In genomic region chr7:109523304-109523703, GRCm38 (mm10) we compare ENCODE assay signal across 21 mouse cellular contexts. TPM values are rescaled to one million over a fixed set of nuclear protein-coding genes. Genes with fewer than 3 reads are reported as not detected.
DNase-seq lines count a peak whose midpoint lies in the region; ATAC-seq and TF ChIP-seq lines count a peak whose summit lies in the region.
"Had no signal": no experiment of that assay in that cellular context is flagged by ENCODE, and none has a peak within 500 bp of the region (broad histone marks: within the 10 kb centered on the region; RNA-seq: fewer than 3 reads in every experiment).

No protein-coding gene starts in this region.

- H3K9ac ChIP-seq in intestine, embryonic 16.5 days (ENCODE audit: low read depth, low read length), result no peak overlapping the region
- no peak overlapping the region for H3K9ac ChIP-seq in intestine, embryonic 15.5 days
- H3K9ac ChIP-seq in embryonic facial prominence, embryonic 15.5 days, result no peak overlapping the region
- H3K9ac ChIP-seq: embryonic facial prominence, embryonic 13.5 days; heart, embryonic 12.5 days; midbrain, embryonic 13.5 days; neural tube, embryonic 15.5 days had no signal

- no peak for TF ChIP-seq POLR2A in testis, adult 2 months (IDR thresholded peaks at IDR 0.05; ENCODE audit: control insufficient read depth, low read depth, low read length)

- H3K4me1 ChIP-seq in intestine, embryonic 16.5 days (ENCODE audit: control insufficient read depth, insufficient read depth, low read length), result peaks cover 16% of the 10 kb centered on the region
- peaks cover 8% of the 10 kb centered on the region for H3K4me1 ChIP-seq in intestine, embryonic 15.5 days (replicated peaks)
- H3K4me1 ChIP-seq in testis, adult 2 months (ENCODE audit: control insufficient read depth, insufficient read depth, low read length), result peaks cover 3% of the 10 kb centered on the region
- peaks cover 39% of the 10 kb centered on the region for H3K4me1 ChIP-seq in embryonic facial prominence, embryonic 15.5 days

- no peak for TF ChIP-seq CTCF in testis, adult 2 months (IDR thresholded peaks at IDR 0.05; ENCODE audit: control insufficient read depth, insufficient read depth, insufficient replicate concordance, low read depth, low read length)

- peak overlapping the region; percentile 25; the same call in 1 of the 2 replicates for H3K27ac ChIP-seq in intestine, embryonic 16.5 days (ENCODE audit: low read length)
- no peak overlapping the region for H3K27ac ChIP-seq in intestine, embryonic 15.5 days
- H3K27ac ChIP-seq in testis, adult 2 months (ENCODE audit: control insufficient read depth, insufficient read depth, low read depth, low read length), result no peak overlapping the region
- H3K27ac ChIP-seq in embryonic facial prominence, embryonic 15.5 days (replicated peaks), result peak overlapping the region; percentile 77
- H3K27ac ChIP-seq: neural tube, embryonic 15.5 days had no signal

- no peaks in the 10 kb centered on the region for H3K27me3 ChIP-seq in intestine, embryonic 16.5 days (replicated peaks; ENCODE audit: control insufficient read depth, insufficient read depth, low read length)
- H3K27me3 ChIP-seq in intestine, embryonic 15.5 days (replicated peaks), result no peaks in the 10 kb centered on the region
- no peaks in the 10 kb centered on the region for H3K27me3 ChIP-seq in testis, adult 2 months (ENCODE audit: control insufficient read depth, insufficient read depth, low read length)
- no peaks in the 10 kb centered on the region for H3K27me3 ChIP-seq in embryonic facial prominence, embryonic 15.5 days
- H3K27me3 ChIP-seq: embryonic facial prominence, embryonic 13.5 days; heart, embryonic 12.5 days; midbrain, embryonic 13.5 days; neural tube, embryonic 15.5 days had no signal

- DNase-seq in testis, postnatal 10 days (ENCODE audit: low spot score), result no peak
- DNase-seq in cerebellum, adult 18-20 months, result no peak
- no peak for DNase-seq in adrenal gland, postnatal 25 days
- DNase-seq: adrenal gland, adult 2 months; cerebellum, adult 11-12 months; cerebellum, postnatal 36 days; lung, postnatal 4 days; retina, postnatal 1 day; right cerebral cortex, postnatal 4 days had no signal

- H3K9me3 ChIP-seq in intestine, embryonic 16.5 days (ENCODE audit: control insufficient read depth, low read length), result no peaks in the 10 kb centered on the region
- no peaks in the 10 kb centered on the region for H3K9me3 ChIP-seq in intestine, embryonic 15.5 days
- no peaks in the 10 kb centered on the region for H3K9me3 ChIP-seq in embryonic facial prominence, embryonic 15.5 days (replicated peaks)
- H3K9me3 ChIP-seq: embryonic facial prominence, embryonic 13.5 days; heart, embryonic 12.5 days; midbrain, embryonic 13.5 days; neural tube, embryonic 15.5 days had no signal

- H3K36me3 ChIP-seq in intestine, embryonic 16.5 days (ENCODE audit: control insufficient read depth, insufficient read depth, low read length), result peaks cover 22% of the 10 kb centered on the region
- peaks cover 38% of the 10 kb centered on the region for H3K36me3 ChIP-seq in intestine, embryonic 15.5 days
- H3K36me3 ChIP-seq in testis, adult 2 months (ENCODE audit: control insufficient read depth, insufficient read depth, low read length), result no peaks in the 10 kb centered on the region; the same call in 1 of the 2 replicates
- peaks cover 63% of the 10 kb centered on the region for H3K36me3 ChIP-seq in embryonic facial prominence, embryonic 15.5 days

- no peak for ATAC-seq in intestine, embryonic 16.5 days
- no peak for ATAC-seq in intestine, embryonic 15.5 days
- no peak for ATAC-seq in embryonic facial prominence, embryonic 15.5 days (ENCODE audit: insufficient number of reproducible peaks, low FRiP score, low TSS enrichment, low read depth)
- ATAC-seq: CD4-positive, CD25-positive, alpha-beta regulatory T cell, adult 4 months; inflammation-experienced regulatory T-cells, adult 6 months; midbrain, embryonic 13.5 days had no signal

- no peak overlapping the region for H3K4me3 ChIP-seq in intestine, embryonic 16.5 days (ENCODE audit: low read length)
- H3K4me3 ChIP-seq in intestine, embryonic 15.5 days (replicated peaks), result no peak overlapping the region
- H3K4me3 ChIP-seq in testis, adult 2 months (ENCODE audit: control insufficient read depth, low read depth, low read length), result peak overlapping the region; percentile 66; the same call in 1 of the 2 replicates
- H3K4me3 ChIP-seq in embryonic facial prominence, embryonic 15.5 days (replicated peaks), result no peak overlapping the region
- H3K4me3 ChIP-seq: embryonic facial prominence, embryonic 13.5 days; heart, embryonic 12.5 days; midbrain, embryonic 13.5 days; myocyte; neural tube, embryonic 15.5 days had no signal

- 71% methylated on average over 2 of the region's 2 CpGs for WGBS in intestine, embryonic 16.5 days
- WGBS in intestine, embryonic 15.5 days, result 64% methylated on average over 2 of the region's 2 CpGs
- 64% methylated on average over 2 of the region's 2 CpGs for WGBS in embryonic facial prominence, embryonic 15.5 days

- no peak overlapping the region for H3K4me2 ChIP-seq in intestine, embryonic 16.5 days (ENCODE audit: low read depth, low read length)
- no peak overlapping the region for H3K4me2 ChIP-seq in intestine, embryonic 15.5 days (replicated peaks)
- H3K4me2 ChIP-seq in embryonic facial prominence, embryonic 15.5 days (replicated peaks), result no peak overlapping the region
- H3K4me2 ChIP-seq: embryonic facial prominence, embryonic 13.5 days; heart, embryonic 12.5 days; midbrain, embryonic 13.5 days; neural tube, embryonic 15.5 days had no signal

RNA-seq across cellular contexts. Expression of gene Rpl27a, which starts 4.4 kb away (rescaled TPM):
- 115 and 131 TPM in 2 replicates for polyA plus RNA-seq in intestine, embryonic 16.5 days (2015; fragmentation: Nextera tagmentation; extraction: Ambion mirVana)
- 138 and 145 TPM in 2 replicates for polyA plus RNA-seq in intestine, embryonic 15.5 days (2015; fragmentation: Nextera tagmentation; extraction: Ambion mirVana)
- 185 and 223 TPM in 2 replicates for polyA plus RNA-seq in testis, adult 2 months (2012; rRNA removed)
- 140 and 145 TPM in 2 replicates for polyA plus RNA-seq in embryonic facial prominence, embryonic 15.5 days (2015; fragmentation: Nextera tagmentation; extraction: Ambion mirVana)
- 201 and 220 TPM in 2 replicates for total RNA-seq in adrenal gland, postnatal 25 days (2021)

RNA-seq across cellular contexts. Expression of gene Trim66, which starts 15.4 kb away (rescaled TPM):
- polyA plus RNA-seq in intestine, embryonic 16.5 days (2015; fragmentation: Nextera tagmentation; extraction: Ambion mirVana), result 0.01 TPM in 1 of 2 replicates, not detected in the other
- 0.01 TPM in 2 replicates for polyA plus RNA-seq in intestine, embryonic 15.5 days (2015; fragmentation: Nextera tagmentation; extraction: Ambion mirVana)
- polyA plus RNA-seq in testis, adult 2 months (2012; rRNA removed), result 20.6 and 25.6 TPM in 2 replicates
- 3.9 and 5.6 TPM in 2 replicates for polyA plus RNA-seq in embryonic facial prominence, embryonic 15.5 days (2015; fragmentation: Nextera tagmentation; extraction: Ambion mirVana)
- 0.19 and 0.33 TPM in 2 replicates for total RNA-seq in adrenal gland, postnatal 25 days (2021)
- polyA plus RNA-seq: CD4-positive, CD25-positive, alpha-beta regulatory T cell, adult 4 months; heart, embryonic 12.5 days; inflammation-experienced regulatory T-cells, adult 6 months; kidney, embryonic 16.5 days had no signal

Comparison
In these comparisons a context has a peak if more than half of its experiments do, and no peak if none do; other contexts are left out.
1. H3K27ac ChIP-seq: peak in intestine, embryonic 16.5 days (single experiment) and embryonic facial prominence, embryonic 15.5 days (single experiment); none in intestine, embryonic 15.5 days (single experiment) and testis, adult 2 months (single experiment).